Mouse (Mus musculus) liver (tissue): Measurements from ENCODE around the gene D6Ertd527e.

ENCODE experiments used
- DNase-seq: peaks from one replicate; pipeline ENCODE4 v3.0.0-alpha.2; 2020; ENCODE audit warnings: mixed read lengths

Gene D6Ertd527e

DNA sequence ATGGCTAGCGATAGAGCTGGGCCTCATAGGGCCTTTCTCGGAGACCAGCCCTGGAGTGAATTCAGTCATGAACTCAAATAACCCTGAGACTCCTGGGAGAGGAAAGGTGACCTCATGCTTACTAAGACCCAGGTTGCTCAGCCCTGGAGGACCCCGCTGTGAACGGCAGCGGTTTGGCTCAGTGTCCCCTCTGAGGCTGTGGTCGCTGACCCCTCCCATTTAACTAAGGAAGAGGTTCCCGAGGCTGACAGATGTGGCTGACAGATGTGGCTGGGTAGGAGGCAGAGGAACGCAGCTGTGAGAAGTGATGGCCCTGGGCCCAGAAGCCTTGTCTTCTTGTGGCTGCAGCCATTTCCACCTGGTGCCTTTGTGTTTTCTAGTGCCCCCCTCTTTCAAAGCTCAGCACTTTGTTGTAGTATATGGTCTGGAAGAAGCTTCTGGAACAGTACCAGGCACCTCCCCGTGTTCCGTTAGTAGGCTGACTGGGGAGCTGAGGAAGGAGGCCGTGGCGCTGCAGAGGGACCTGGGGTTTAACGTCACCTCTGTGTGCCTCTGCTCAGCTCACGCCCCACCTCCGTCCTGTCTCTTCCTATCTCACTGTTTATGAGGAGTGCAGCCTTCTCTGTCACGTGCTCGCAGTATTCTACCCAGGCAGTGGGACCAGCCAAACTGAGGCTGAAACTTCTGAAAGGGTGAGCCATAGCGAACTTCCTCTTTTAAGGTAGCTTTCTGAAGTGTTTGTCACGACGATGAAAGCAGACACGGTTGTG lies 48.1 kb downstream of the D6Ertd527e start:
- DNase-seq, result peak; percentile 71

GRCm38 (mm10) chr6:87153231-87153580 lies 48.7 kb downstream of the D6Ertd527e start:
- DNase-seq, result no peak

GRCm38 (mm10) chr6:87153836-87154235 lies 49.3 kb downstream of the D6Ertd527e start:
- no peak for DNase-seq

DNA sequence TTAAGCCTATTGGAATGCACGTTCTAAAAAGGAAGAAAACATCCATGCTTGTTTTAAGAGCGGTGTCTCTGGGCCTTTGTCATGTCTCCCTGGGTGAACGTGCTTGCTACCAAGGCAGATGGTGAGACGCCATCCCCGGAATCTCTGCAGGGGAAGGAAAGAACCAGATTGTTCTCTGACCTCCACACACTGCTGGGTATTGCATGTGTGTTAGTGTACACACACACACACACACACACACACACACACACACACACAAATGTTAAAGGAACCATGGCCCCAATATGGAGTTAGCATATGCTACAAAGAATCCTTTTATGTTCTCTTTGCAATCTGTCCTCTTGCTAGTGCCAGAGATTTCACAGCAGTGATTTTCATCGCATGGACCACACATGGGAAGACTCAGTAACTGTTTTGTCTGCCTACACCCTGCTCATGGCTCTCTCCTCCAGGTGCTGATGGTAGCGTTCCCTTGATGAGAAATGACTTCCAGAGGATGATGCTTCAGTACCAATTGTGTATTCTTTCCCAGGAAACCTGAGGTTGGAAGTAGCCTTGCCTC lies 53.6 kb downstream of the D6Ertd527e start:
- no peak for DNase-seq

- no peak for DNase-seq
Observed at GRCm38 (mm10) chr6:87160196-87160595, 55.6 kb downstream of the D6Ertd527e start.

DNA sequence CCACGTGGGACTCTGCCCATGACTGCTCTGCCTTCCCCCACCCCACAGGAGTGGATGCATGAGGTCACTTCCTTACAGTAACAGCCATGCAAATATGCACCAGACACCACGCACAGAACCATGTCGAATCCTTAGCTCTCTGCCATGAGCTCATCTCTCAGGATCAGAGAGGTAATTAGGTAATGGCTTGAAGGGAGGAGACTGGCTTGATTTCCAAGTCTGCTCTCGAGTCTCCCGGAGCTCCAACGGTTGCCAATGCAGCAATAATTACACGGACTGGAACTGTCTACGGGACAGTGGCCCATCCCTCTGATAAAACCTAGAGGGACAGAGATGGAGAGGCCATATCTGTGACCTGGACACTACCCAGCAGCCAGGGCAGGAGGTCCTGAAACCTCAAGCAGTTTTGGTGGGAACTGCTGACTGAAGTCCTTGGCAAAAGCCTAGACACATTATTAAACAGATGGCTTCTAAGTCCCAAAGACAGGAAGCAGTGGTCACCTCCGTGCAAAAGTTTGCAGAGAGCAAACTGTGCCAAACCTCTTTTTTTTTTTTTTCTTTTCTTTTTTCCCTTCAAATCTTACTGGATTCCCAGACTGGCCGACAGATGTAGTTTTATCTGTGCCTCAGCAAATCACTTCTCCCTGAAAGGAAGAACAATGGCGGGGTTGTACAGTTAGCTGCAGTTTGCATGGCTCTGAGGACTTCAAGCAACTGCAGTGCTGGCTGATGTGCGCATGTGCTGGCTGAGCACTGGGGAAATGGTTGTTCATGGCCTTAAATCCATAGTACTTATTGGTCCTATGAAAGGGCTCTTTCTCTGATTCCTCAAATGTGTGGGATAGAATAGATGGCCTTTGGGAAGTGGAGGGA lies 57.1 kb downstream of the D6Ertd527e start:
- DNase-seq, result no peak
